Mouse (Mus musculus): ENCODE measurements at regions not wholly inside any gene's neighbourhood (a gene's known extent, or its start where the extent isn't known, plus 50 kb on each side); places are given as distances from the start of the nearest gene placed in this dataset.

DNA sequence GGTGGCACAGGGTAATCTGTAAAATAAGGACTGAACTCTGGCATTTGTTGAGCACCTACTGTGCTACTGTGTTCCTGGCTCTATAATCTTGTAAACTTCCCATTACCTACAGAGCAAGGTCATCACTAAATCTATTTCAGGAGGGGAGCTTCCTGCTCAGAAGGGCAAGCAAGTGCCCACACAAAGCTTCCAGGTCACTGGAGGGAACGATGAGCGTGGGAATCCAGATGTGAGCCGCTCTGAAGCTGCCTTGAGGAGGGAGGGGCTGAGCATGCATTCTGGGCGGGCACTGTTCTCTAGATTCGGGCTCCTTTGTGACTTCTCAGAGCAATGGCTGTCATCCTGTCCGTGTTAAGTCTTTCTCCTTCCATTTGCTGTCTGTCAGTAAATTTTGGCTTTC, 198.5 kb upstream of the Eef2kmt start:
- no peak for TF ChIP-seq EP300 (IDR thresholded peaks at IDR 0.05; ENCODE audit: low read depth)
- no peak for TF ChIP-seq CTCF (IDR thresholded peaks at IDR 0.05; ENCODE audit: low read depth)
- Histone ChIP-seq H3K9me3 (ENCODE audit: control insufficient read depth, low read length) (no peaks in the 10 kb centered on the region), H3K27me3 (ENCODE audit: control insufficient read depth, insufficient read depth, low read length) (no peaks in the 10 kb centered on the region), H3K4me2 (ENCODE audit: low read depth) (no peak overlapping the region), H3K36me3 (replicated peaks; ENCODE audit: control insufficient read depth, insufficient read depth, low read depth) (no peaks in the 10 kb centered on the region), H3K27ac (no peak overlapping the region), H3K4me1 (replicated peaks; ENCODE audit: control insufficient read depth in 2 of 2, insufficient read depth in 2 of 2, low read length in 1 of 2) (no peaks in the 10 kb centered on the region), H3K4me3 (ENCODE audit: insufficient read depth in 1 of 2, low read depth in 2 of 2, low read length in 2 of 2) (no peak overlapping the region), H3K9ac (replicated peaks) (no peak overlapping the region)
- no peak for ATAC-seq (ENCODE audit: insufficient read depth)
- WGBS (ENCODE audit: insufficient replicate concordance), result 23% methylated on average over 6 of the region's 6 CpGs
- DNase-seq (ENCODE audit: low read depth in 3 of 3, low spot score in 3 of 3), result no peak

DNA sequence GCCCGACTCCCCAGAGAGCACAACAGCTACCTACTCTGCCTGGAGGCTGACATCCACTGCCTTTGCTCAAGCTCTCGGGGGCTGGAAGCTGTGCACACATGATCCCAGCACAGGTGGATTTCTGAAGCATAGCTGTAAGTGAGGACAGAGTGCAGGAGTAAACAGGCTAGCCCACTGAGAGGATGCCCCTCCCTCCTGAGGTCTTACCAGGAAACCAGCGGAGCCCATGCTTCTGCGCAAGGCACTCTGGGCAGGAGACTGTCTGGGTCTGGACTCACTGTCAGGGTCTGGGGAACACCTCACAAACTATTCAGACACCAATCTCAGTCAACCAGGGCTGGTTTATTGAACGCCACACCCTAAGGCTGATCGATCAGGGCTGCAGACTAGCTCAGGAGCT, 197.2 kb upstream of the Eef2kmt start:
- ATAC-seq (ENCODE audit: insufficient read depth) (no peak), DNase-seq (ENCODE audit: low read depth in 3 of 3, low spot score in 3 of 3) (no peak)
- H3K36me3 ChIP-seq (replicated peaks; ENCODE audit: control insufficient read depth, insufficient read depth, low read depth), result no peaks in the 10 kb centered on the region
- H3K9ac ChIP-seq (replicated peaks), result no peak overlapping the region
- TF ChIP-seq EP300 (IDR thresholded peaks at IDR 0.05; ENCODE audit: low read depth), result no peak
- TF ChIP-seq CTCF (IDR thresholded peaks at IDR 0.05; ENCODE audit: low read depth), result no peak
- no peak overlapping the region for H3K4me2 ChIP-seq (ENCODE audit: low read depth)
- no peak overlapping the region for H3K27ac ChIP-seq
- 51% methylated on average over 6 of the region's 6 CpGs for WGBS (ENCODE audit: insufficient replicate concordance)
- H3K27me3 ChIP-seq (ENCODE audit: control insufficient read depth, insufficient read depth, low read length), result no peaks in the 10 kb centered on the region
- H3K9me3 ChIP-seq (ENCODE audit: control insufficient read depth, low read length), result no peaks in the 10 kb centered on the region
- H3K4me3 ChIP-seq (ENCODE audit: insufficient read depth in 1 of 2, low read depth in 2 of 2, low read length in 2 of 2), result no peak overlapping the region
- H3K4me1 ChIP-seq (replicated peaks; ENCODE audit: control insufficient read depth in 2 of 2, insufficient read depth in 2 of 2, low read length in 1 of 2), result no peaks in the 10 kb centered on the region

DNA sequence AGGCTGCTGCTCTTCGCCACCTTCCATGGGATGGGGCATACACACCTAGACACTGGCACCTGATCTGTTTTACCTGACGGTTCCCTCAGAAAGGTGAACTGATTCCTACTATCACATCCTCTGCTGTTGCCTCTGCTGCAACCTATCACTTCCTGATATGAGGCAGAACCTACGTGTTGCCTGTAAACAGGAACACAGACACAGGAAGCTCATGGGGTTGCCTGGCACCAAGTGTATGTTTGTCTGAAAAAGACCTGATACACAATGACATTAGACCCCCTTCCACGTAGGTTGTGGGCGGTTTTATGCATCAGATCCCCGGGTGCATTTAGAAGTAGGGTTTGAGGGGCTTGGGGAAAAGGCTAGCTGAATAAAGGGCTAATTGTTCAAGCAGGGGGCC, 190.0 kb upstream of the Eef2kmt start:
- no peak overlapping the region for H3K9ac ChIP-seq (replicated peaks)
- H3K4me2 ChIP-seq (ENCODE audit: low read depth), result no peak overlapping the region
- no peaks in the 10 kb centered on the region for H3K9me3 ChIP-seq (ENCODE audit: control insufficient read depth, low read length)
- DNase-seq (ENCODE audit: low read depth in 3 of 3, low spot score in 3 of 3) (no peak), ATAC-seq (ENCODE audit: insufficient read depth) (no peak)
- TF ChIP-seq EP300 (IDR thresholded peaks at IDR 0.05; ENCODE audit: low read depth), result no peak
- no peak for TF ChIP-seq CTCF (IDR thresholded peaks at IDR 0.05; ENCODE audit: low read depth)
- H3K36me3 ChIP-seq (replicated peaks; ENCODE audit: control insufficient read depth, insufficient read depth, low read depth), result no peaks in the 10 kb centered on the region
- H3K27me3 ChIP-seq (ENCODE audit: control insufficient read depth, insufficient read depth, low read length), result no peaks in the 10 kb centered on the region
- H3K4me3 ChIP-seq (ENCODE audit: insufficient read depth in 1 of 2, low read depth in 2 of 2, low read length in 2 of 2), result no peak overlapping the region
- H3K27ac ChIP-seq, result no peak overlapping the region
- H3K4me1 ChIP-seq (replicated peaks; ENCODE audit: control insufficient read depth in 2 of 2, insufficient read depth in 2 of 2, low read length in 1 of 2), result no peaks in the 10 kb centered on the region
- 32% methylated on average over 6 of the region's 6 CpGs for WGBS (ENCODE audit: insufficient replicate concordance)

DNA sequence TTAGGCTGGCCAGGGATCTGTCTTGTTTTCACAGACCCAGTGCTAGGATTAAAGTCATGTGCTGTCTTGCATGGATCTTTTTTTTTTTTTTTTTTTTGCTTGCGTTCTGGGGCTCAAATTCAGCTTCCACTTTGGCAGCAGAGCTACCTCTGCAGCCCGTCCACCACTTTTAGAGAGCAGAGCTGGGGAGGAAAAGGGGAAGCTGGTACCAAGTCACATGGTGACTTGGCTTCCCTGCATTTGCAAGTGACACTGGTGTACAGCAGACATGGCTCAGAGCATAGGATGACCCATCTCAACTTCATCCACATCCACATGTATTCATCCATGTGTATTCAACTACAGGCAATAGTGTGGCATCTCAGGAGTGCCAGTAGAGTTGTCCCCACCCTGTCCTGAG, 189.0 kb upstream of the Eef2kmt start:
- no peak overlapping the region for H3K4me3 ChIP-seq (ENCODE audit: insufficient read depth in 1 of 2, low read depth in 2 of 2, low read length in 2 of 2)
- DNase-seq (ENCODE audit: low read depth in 3 of 3, low spot score in 3 of 3) (no peak), ATAC-seq (ENCODE audit: insufficient read depth) (no peak)
- H3K36me3 ChIP-seq (replicated peaks; ENCODE audit: control insufficient read depth, insufficient read depth, low read depth), result no peaks in the 10 kb centered on the region
- WGBS (ENCODE audit: insufficient replicate concordance), result 30% methylated on average over 2 of the region's 2 CpGs
- no peak overlapping the region for H3K9ac ChIP-seq (replicated peaks)
- H3K27me3 ChIP-seq (ENCODE audit: control insufficient read depth, insufficient read depth, low read length), result no peaks in the 10 kb centered on the region
- no peak overlapping the region for H3K27ac ChIP-seq
- no peak overlapping the region for H3K4me2 ChIP-seq (ENCODE audit: low read depth)
- H3K9me3 ChIP-seq (ENCODE audit: control insufficient read depth, low read length), result no peaks in the 10 kb centered on the region
- TF ChIP-seq CTCF (IDR thresholded peaks at IDR 0.05; ENCODE audit: low read depth) (no peak), EP300 (IDR thresholded peaks at IDR 0.05; ENCODE audit: low read depth) (no peak)
- no peaks in the 10 kb centered on the region for H3K4me1 ChIP-seq (replicated peaks; ENCODE audit: control insufficient read depth in 2 of 2, insufficient read depth in 2 of 2, low read length in 1 of 2)

DNA sequence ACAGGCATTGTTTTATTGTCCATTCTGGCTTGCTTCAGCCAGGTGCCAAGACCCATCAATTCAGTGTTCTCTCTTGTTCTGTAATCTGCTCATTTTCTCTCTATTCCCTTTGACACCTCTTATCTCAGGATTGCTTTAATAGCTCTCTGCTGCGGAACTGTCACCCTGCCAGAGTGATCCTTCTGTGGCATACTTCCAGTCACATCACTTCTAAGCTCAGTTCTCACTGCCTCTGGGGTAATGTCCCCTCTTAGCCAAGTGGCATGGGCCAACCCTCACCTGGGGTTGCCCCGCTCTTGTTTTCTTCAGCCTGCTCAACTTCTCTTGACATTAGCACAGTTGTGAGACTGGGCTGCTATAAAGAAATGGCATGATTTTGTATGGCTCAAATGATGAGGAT, 183.9 kb upstream of the Eef2kmt start:
- no peaks in the 10 kb centered on the region for H3K36me3 ChIP-seq (replicated peaks; ENCODE audit: control insufficient read depth, insufficient read depth, low read depth)
- no peaks in the 10 kb centered on the region for H3K4me1 ChIP-seq (replicated peaks; ENCODE audit: control insufficient read depth in 2 of 2, insufficient read depth in 2 of 2, low read length in 1 of 2)
- WGBS (ENCODE audit: insufficient replicate concordance), result 56% methylated on average over 2 of the region's 2 CpGs
- ATAC-seq (ENCODE audit: insufficient read depth), result no peak
- H3K27ac ChIP-seq, result no peak overlapping the region
- H3K27me3 ChIP-seq (ENCODE audit: control insufficient read depth, insufficient read depth, low read length), result no peaks in the 10 kb centered on the region
- no peak for DNase-seq (ENCODE audit: low read depth in 3 of 3, low spot score in 3 of 3)
- H3K4me3 ChIP-seq (ENCODE audit: insufficient read depth in 1 of 2, low read depth in 2 of 2, low read length in 2 of 2), result no peak overlapping the region
- no peak overlapping the region for H3K4me2 ChIP-seq (ENCODE audit: low read depth)
- TF ChIP-seq CTCF (IDR thresholded peaks at IDR 0.05; ENCODE audit: low read depth), result no peak
- TF ChIP-seq EP300 (IDR thresholded peaks at IDR 0.05; ENCODE audit: low read depth), result no peak
- H3K9ac ChIP-seq (replicated peaks), result no peak overlapping the region
- no peaks in the 10 kb centered on the region for H3K9me3 ChIP-seq (ENCODE audit: control insufficient read depth, low read length)

Measured in liver, embryonic 14.5 days (tissue).